Mouse (Mus musculus): Measurements from ENCODE around the gene Smyd2.

Smyd2 gene

DNA sequence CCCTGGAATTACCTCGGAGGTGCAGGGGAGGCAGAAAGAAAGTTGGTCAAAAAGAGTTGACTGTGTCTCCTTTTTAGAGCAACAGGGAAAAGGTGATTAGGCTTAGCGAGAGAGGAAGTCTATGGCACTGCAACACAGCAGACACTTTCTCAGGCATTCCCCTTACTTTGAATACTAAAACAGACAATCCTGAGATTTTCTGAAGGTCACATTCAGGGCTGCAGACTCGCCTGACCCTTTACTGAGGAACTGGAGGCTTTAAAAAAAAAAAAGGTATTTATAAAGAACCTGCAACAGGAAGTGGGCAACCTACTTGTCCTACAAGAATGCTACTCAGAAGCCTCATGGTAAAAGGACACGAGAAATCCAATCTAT is 5.0 kb downstream of the Smyd2 start:
- in situ Hi-C loops (cut with MboI): no loop called here

DNA sequence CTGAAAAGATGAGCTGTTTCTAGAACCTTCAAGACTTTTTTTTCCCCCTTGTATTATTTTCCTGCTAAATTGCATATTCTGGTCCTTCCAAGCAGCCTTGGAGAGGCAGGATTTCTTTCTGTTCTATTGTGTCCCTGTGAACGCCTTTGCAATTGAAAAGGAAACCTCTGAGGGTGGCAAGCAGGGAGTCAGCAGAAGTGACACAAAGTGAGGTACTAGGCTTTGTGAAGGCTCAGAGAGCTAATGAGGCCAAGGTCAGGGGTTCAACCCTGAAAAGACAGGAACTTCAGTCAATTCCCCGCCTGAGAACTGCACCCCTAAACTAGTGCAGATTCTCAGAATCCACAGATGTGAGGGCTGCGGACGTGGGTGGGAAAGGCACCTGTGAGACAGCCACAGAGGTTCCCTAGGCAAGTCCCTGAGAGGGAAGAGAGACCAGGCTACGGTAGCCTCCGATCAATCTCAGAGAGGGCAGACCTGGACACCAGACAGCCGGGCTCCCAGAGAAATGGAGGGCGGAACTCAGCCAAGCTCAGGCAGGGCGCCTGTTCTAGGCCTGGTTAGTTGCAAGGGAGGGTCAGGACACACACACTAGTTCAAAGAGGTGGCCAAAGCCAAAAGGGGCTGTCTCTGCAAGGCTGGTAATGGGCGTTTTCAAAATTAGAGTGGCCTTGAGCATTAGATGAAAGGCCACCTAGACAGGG is 5.6 kb downstream of the Smyd2 start:
- in situ Hi-C loops (cut with MboI): no loop called here

DNA sequence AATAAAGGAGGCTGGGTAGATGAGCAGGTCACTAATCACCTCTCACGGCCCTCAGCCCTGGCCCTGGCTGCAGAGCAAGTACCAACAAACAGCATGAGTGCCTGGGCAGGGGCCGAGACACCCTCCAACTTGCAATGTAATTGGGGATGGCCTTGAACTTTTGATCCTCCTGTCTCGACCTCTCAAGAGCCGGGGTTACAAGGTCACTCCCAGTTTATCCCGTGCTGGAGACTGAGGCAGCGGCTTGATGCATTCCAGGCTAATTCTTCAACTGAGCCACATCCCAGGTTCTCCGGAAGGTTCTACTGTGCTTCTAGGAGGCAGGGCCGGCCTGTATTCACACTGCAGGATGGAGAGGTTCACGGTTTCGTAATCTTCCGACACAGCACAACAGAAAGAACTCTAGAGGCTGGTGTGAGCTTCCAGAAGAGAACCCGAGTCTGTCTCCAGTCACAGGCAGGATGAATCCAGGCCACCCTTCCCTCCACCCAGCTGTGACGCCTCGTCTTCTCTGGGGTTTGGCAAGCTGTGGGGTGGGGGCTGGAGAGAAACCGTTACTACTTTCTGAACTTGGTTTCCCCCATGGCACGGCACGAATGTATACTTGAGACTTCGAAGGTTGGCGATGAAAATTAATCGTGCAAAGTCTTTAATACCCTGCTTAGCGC is 8.9 kb downstream of the Smyd2 start:
- in situ Hi-C loops (cut with MboI): no loop called here

DNA sequence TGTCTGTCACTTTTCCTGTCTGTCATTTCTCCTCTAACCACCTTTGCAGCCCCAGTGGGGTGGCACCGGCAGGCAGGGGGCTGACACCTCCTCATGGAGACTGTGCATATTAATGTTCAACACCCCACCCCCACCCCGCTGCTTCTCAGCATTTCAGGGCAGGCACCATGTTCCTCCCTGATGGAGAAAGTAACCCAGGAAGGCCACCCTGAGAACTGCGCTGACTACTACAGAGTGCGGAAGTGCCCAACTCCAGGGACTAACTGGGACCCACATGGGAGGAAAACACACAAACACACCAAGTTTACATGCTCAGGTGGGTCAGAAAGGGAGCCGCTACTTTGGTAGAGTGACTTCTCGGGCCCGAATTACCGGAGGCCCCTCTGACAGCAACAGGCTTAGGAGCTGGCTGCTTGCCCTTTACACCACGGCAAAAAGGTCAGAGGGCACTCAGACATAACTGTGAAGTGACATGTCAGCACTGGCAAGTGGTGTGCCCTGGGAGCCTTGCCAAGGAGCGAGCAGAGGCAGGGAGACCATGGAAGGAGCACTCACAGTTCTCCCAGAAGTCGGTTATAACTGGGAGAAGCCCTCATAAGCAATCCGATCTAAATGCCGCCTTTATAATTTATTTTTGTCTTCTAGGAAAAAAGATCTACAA is 11.3 kb downstream of the Smyd2 start:
- in situ Hi-C loops (cut with MboI): no loop called here

DNA sequence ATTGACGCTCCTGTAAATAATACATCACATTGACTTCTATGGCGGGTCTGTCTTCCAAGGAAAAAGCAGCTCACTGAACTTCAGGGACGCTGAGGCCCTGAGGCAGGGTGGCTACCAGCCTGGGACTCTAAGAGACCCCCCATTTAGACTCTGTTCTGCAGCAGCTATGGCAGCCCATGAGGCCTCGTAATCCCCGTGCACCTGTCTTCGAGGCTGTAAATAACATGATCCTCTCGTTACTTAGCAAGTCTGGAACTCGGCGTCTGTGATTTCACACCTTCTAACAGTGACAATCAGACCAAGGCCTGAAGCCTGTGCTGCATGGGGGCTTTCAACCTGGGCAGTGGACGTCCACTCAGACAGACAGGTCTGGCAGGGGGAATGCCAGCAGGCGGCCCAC is 19.0 kb downstream of the Smyd2 start:
- in situ Hi-C loops (cut with MboI): no loop called here

DNA sequence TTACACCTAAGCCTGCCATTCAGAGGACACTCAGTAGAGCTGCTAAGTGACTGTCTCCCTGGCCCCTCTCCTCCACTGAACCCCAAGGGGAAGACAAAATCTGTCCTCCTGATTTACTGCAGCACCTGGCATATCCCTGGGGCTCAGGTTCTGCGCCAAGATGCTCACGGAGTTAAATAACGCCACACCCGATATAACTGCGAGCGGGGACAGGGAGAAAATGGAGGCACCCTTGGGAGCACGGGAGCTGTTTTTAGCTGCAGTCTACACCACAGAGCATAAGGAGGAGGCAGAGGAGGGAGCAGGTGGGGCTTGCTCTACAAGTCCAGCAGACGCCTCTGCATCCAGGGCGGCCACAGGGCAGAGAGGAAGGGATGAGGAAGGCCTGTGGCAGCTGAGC is 19.8 kb downstream of the Smyd2 start:
- in situ Hi-C loops (cut with MboI): no loop called here

DNA sequence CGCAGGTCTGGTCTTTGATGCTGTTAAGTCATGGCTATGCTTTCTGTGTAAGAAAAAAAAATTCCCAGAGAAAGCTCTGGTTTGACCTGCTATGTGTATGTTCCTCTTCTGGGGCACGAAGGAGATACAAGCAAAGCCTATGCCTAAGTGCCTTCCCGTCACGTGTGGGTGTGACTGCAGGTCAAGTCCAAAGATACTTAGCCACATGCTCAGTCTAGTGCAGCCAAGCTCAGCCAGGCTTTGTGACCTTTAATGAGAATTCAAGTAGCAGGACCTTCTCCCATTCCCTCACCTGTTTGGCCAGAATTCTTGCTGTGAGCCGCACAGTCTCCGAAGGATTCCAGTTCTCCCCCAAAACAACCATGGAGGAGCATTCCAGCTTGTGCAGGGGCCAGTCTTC is 22.6 kb downstream of the Smyd2 start:
- in situ Hi-C loops (cut with MboI): no loop called here

DNA sequence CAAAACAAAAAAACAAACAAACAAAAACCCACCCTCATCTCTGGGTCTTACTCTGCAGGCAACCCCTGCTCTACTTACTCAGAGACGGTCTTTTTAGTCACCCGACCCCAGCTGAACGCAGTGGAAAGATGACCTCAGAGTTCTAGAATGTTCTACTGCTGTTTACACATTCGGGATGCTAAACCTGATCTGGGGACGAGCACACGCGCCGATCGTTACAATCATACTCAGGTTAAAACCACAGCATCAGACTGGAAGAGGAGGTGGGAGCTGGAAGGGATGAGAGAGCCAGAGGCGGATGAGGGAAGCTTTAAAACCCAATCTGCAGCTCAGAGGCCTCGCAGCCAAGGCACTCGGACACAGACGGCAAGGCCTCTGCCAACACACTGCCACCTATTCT is 23.5 kb downstream of the Smyd2 start:
- in situ Hi-C loops (cut with MboI): no loop called here

DNA sequence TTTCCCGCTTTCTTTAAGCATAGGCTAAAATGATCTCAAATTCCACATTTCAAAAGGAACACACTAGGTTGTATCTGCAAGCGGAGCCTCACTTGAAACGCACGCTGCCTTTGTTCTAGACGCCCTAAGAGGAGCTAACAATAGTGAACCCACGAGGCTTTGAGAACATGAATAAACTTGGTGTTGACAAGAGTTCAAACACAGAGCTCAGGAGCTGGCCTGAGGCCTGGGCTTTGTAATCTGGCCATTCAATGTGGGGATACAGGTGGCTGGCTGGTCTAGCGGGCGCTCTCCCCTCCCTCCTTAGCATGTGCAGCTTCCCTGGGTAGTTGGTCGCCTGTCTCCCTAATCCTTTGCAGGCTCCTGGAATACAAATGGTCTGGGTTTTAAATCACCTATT is 24.3 kb downstream of the Smyd2 start:
- in situ Hi-C loops (cut with MboI): no loop called here

DNA sequence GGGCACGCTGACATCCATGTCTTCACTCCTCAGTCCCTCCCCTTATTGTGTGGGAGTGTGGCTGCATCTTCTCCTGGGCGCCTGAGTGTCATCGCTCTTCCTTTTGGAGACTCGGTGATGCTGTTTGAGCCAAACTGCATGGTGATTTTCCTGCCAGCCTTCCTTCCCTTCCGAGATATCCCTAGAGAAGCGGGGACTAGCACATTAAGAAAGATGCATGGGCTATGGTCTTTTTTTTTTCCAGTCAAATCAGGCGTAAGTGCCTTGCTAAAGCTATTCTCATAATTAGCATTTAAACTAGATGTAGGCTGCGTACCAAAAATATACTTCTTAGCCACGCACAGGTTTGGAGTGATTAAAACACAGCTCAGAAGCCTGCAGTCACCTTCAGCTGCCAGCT is 28.0 kb downstream of the Smyd2 start:
- in situ Hi-C loops (cut with MboI): no loop called here

DNA sequence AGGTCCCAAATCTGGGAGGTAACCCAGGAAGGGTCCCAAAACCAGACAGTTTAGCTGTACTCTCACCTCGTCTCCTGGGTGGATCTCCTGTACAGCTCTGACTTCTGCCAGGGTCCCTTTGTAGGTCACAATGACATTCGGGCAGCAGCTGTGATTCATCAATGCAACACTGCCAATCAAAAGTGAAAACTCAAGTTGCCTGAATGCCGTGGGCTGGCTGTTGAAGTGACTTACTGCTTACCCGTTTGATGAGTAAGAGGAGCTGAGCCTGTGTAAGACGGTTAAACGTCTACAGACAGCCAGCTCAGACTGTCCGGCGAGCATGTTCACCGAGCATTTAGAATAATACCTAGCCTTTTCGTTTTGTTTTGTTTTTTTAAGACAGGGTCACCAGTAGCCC is 33.4 kb downstream of the Smyd2 start:
- in situ Hi-C loops (cut with MboI): no loop called here

DNA sequence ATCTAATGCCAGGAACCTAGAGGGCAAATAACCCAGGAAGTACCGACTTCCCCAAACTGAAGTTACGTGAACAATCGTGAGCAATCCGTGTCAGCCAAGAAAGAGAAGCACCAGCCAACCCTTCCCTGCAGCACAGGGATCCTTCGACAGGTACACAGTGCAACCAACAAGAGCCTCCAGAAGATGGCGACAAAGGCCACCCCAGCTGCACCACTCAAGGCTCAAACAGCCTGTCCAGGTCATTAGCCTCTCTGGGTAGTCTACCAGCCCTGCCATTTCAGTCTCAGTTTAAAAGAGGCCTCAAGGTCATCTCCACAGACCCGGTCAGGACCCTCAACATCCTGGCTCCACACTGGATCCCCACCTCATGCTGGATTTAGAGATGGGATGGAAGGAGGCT is 34.6 kb downstream of the Smyd2 start:
- in situ Hi-C loops (cut with MboI): no loop called here

DNA sequence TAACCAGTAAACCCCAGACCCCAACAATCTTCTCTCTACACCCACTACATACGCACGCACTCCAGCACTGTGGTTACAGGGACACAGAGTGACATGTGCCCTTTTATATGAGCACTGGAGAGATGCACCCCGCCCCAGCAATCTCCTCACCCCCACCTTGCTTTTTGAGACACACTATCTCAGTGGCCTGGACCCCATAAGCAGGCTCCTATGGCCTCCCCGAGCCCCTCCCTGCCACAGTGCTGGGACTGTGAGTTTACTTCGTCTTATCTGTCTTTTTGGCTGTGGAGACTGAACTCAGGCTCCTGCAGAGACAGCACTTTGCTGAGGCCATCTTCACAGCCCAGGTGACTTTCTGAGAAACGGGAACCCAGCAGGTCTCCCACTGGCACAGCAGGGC is 36.2 kb downstream of the Smyd2 start:
- in situ Hi-C loops (cut with MboI): no loop called here

DNA sequence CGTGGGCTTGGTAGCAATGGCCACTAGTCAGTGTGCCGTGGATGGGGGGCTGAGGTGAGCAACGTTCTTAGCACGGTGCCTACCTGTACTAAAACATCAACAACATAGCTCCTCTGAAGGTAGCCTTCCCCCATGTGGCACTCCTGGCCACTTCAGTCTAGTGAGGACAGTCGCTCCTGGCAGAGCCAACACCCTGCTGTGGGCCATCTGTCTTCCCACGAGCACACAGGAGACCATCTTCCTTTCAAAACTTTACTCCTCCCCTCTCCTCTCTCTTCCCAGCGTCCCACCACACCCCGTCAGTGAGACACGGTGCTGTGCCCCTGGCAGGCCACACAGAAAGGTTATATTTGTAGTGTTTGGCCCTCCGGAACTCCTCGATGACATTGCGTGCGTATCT is 37.2 kb downstream of the Smyd2 start:
- in situ Hi-C loops (cut with MboI): no loop called here

DNA sequence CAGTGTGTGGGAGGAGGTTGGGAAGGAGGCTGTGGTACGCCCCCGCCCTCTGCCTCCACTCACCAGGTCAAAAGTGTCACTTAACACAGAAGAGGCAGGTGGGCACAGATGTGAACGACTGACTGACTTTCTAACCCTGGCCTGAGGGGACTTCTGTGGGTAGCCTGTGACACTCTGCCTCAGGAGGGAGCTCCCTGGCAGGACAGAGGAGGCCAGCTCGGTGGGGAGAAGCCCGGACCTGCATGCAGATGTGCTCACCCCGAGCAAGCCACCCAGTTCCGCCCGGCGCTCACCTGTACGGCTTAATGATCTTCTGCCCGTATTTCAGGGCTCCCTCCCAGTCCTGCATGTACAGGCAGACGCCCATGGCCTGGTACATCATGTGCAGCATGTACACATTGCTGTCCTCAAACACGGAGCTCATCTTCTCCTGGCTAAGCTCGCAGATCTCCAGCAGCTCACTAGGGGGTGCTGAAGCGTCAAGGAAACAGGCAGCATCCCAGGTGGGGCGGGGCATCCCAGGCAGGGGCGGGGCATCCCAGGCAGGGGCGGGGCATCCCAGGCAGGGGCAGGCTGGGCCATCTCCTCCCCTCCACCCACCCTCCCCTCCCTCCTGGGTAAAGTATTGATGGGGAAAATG is 38.5 kb downstream of the Smyd2 start:
- in situ Hi-C loops (cut with MboI): no loop called here

DNA sequence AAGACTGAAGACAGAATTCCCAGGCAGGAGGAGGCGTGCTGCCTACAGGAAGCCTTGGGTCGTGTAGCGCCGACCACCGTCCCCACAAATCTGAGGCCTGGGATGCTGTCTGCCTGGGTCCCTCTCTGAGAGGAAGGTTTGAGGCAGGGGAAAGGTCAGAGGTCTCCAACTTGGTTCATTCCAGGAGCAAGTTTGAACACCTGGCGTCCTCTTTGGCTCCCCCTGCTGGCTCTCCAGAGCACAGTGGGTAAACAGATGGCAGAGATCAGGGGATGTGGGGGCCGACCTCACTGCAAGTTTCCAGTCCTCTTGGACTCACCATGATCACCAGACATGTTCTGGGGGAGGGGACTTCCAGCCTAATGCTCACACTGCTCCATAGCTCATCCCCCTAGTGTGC is 39.3 kb downstream of the Smyd2 start:
- in situ Hi-C loops (cut with MboI): no loop called here

DNA sequence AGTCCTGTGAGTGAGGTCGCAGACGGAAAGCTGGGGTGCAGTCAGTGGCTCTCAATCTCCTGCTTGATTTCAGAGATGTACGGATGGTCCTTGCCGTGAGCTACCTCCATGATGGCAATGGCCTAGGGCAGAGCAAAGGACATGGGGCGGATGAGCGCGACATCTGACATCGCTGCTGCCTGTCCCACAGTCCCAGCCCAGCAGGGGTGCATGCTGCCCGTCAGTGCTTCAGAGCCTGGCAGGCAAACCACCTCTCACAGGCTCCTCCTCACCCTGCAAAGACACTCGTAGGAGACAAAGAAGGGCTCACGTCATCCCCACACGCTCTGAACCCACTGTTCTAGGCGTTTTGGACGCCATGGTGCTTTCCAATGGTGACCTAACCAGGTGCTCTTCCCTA is 41.4 kb downstream of the Smyd2 start:
- in situ Hi-C loops (cut with MboI): no loop called here

DNA sequence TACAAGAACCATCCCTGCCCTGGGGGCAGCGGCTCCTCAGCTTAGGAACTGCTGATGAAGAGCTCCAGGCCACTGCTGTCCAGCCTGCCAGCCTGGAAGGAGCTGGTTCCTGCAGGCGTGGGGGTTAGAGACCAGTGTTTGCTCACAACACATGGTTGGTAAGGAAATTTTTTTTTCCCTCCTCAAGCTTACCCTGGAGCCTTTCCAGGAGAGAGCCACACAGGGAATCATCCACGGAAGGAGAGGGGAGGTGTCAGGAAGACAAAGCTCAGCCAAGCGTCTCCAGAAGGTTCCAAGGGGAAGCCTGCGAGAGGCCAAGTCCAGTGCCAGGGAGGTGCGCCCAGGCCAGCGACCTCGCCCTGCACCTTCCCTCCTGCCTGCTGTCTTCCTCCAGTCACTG is 42.2 kb downstream of the Smyd2 start:
- in situ Hi-C loops (cut with MboI): loop anchor here (10.0 kb wide), 1 partner anchor 175 kb away; no protein-coding TSS in a partner anchor

DNA sequence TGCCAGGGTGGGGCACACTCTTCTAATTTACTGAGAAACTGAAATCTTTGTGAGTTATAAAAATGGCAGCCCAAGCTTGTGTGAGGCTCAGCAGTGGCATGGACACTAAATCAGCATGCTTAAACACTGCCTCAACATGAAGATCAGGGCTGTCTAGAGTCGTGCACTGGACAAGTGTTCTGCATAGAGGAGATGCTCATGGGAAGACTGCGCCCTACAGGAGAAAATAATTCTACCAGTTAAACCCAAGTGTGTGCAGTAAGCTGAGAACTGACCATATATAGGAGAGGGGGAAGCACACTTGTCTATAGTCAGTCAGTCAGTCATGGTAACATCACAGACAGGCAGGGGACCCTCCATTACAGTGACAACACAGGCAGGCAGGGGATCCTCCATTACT is 43.0 kb downstream of the Smyd2 start:
- in situ Hi-C loops (cut with MboI): loop anchor here (10.0 kb wide), 1 partner anchor 174 kb away; no protein-coding TSS in a partner anchor

DNA sequence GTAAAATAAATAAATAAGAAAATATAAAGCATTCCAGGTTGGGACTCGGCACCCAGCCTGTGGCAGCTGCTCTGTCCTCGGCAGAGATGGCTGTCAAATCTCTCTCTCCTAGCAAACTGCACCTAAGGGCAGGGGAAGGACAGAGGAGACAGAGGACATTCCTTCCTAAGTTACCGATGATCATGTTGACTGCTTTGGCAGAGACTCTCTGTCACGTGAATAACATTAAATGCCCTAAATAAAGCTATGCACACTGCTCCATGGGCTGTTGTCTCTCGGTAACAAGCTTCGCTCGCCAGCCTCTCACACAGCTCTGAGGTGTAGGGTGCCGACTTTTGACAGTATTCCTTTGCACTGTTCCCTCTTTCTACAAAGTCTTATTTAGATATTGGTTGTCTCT is 46.0 kb downstream of the Smyd2 start:
- in situ Hi-C loops (cut with MboI): loop anchor here (10.0 kb wide), 1 partner anchor 171 kb away; no protein-coding TSS in a partner anchor

DNA sequence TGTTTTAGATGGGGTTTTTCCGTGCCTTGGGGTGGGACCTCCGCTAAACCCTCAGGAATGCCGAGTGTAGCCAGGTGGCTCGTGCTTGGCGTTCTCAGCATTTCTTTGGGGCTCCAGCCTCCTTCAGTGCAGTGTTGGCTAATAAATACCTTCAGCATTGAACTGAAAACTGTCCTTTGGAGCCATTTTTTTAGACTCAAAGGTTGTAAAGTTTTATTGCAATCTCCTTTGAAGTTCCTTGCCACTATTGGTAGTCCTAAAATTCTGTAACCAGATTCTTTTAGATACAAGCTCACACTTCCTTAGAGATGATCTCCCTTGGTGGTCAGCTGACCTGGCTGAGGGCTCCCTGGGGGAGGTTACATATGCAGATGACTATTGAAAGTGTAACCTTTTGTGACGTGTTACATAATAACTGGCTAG is 46.7 kb downstream of the Smyd2 start:
- in situ Hi-C loops (cut with MboI): loop anchor here (10.0 kb wide), 1 partner anchor 171 kb away; no protein-coding TSS in a partner anchor

DNA sequence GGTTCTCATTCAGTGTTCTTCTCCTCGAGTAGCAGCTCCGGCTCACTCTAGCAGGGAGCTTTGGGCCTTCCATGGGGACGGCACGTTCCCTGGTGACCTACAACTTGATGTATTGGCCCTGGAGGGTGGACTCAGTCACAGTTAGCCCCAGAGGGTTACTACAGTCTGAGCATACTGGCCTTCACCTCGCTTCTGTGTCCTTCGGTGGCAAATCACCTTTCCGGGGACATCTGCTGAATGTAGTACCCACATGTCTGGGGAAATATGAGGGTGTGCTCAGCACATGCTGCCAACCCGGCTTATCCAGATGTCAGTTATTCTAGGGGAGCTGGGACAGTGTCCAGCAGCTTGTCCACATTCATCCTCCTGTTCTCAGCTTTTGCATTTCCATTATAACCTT is 48.6 kb downstream of the Smyd2 start:
- in situ Hi-C loops (cut with MboI): loop anchor here (10.0 kb wide), 1 partner anchor 169 kb away; no protein-coding TSS in a partner anchor

All from mature B cell (primary cell).